Mouse (Mus musculus) granulocyte monocyte progenitor cell, adult 5-6 weeks (primary cell): Measurements from ENCODE around the gene Pcbp1. TPM values are rescaled to one million over a fixed set of nuclear protein-coding genes. Genes with fewer than 3 reads are reported as not detected.

Source experiments
- ATAC-seq: replicated peaks from 2 replicates; pipeline ENCODE4 v1.8.0; 2016; ENCODE audit warnings: mild to moderate bottlenecking, moderate TSS enrichment, inconsistent platforms; ENCODE audit not compliant: poor library complexity, severe bottlenecking
- total RNA-seq, 2 experiments: library from RNA; stranded (forward) in 1 of 2; stranded (reverse) in 1 of 2; fragments of 200-712, 200-1000 nt in 1 of 2; fragments of >200 nt in 1 of 2; fragmentation: Nextera tagmentation in 1 of 2; gene quantifications; 2 replicates each; pipeline ENCODE4 v1.2.3; 2014 to 2017

The Pcbp1 gene
- total RNA-seq, 2 experiments from 2014 or later: 152 to 258 TPM

- ATAC-seq: peak; percentile 12
These were observed 1.1 kb downstream of the Pcbp1 start for GRCm38 (mm10) chr6:86524879-86525645.

DNA sequence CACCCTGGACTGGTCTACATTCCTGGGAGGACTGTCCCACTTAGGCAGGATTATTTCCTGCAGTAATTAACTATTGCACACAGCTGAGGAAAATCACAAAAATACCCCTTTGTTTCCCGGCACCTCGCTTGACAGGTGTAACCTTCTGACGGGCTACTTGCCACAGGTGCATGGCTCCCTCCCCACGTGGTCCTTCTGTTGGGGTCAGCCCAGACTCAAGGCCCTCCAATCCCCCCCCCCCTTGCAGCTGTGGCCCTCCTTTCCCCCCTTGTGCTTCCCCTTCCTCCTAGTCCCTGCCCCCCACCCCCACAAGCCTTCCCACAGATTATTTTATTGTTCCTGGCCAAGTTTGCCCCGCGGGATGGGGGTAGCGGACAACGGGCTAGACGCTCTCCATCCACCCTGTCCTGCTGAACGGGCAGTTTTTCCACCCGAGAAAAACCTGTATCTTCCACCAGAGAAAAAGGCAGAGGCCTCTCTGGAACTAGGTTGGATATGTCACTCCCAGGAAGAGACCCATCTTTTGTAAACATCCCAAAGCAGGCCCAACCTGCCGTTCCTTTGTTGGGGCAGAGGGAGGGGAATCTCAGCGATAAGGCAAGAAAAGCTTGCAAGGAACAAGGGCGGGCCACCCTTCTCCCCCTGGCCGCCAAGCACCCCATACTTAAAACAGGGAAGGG, 2.2 kb downstream of the Pcbp1 start:
- no peak for ATAC-seq

DNA sequence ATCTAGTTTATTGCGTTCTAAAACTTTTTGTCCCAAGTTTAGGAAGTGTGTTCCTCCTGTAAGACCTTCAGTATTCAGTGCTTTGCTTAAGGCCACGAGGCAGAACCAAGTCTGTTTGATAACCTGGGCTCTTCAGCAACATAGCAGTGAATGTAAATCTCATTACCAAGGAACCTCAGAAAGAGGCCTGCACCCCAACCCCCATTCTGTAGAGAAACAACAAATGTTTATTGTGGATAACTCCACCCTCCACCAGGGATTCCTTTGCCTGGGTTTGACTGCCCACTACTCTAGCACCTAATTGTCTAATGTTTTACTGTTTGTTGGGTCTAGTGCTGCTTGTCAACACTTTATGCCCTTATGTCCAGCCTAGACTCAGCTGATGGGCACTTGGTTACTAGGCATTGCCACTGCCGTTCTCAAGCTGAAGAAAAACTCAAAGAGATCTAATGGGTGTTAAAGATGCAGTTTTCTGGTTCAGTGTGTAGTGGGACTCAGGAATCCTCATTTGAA, 2.8 kb downstream of the Pcbp1 start:
- no peak for ATAC-seq

- no peak for ATAC-seq
These were observed 3.9 kb downstream of the Pcbp1 start for GRCm38 (mm10) chr6:86522001-86522911.

GRCm38 (mm10) chr6:86519767-86520345, 6.3 kb downstream of the Pcbp1 start:
- ATAC-seq: no peak

DNA sequence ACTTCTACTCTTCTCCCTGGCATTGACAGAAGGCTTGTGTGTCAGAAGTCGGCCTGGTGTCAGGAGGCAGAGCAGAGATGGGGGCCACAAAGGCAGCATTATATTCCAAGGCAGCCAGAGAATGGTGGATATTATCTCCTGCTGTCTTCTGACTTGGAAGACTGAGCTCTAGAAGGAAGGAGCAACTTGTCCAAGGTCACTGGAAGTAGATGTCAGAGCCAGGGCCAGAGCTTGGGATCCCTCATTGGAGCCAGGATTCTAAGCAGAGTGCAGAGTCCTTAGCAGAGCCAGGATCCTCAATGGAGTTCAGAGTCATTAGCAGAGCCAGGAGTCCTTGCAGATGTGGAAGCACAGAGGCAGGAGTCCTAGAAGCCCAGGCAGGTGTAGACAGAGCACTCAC, 10.1 kb downstream of the Pcbp1 start:
- no peak for ATAC-seq

DNA sequence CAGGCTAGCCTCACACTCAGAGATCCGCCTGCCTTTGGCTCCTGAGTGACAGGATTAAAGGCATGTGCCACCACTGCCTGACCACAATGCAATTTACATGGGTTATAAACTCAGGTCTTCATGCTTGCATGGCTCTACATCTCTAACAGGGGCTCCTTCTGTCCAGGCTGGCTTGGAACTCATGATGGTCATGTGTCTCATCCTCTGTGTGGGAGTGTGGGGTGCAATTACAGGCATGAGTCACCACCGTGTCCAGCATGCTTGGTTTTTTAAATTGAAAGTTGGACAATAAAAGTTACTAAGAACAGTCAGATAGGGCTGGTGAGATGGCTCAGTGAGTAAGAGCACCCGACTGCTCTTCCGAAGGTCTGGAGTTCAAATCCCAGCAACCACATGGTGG, 12.8 kb downstream of the Pcbp1 start:
- ATAC-seq: no peak

GRCm38 (mm10) chr6:86510979-86511378, 15.1 kb downstream of the Pcbp1 start:
- ATAC-seq: no peak

DNA sequence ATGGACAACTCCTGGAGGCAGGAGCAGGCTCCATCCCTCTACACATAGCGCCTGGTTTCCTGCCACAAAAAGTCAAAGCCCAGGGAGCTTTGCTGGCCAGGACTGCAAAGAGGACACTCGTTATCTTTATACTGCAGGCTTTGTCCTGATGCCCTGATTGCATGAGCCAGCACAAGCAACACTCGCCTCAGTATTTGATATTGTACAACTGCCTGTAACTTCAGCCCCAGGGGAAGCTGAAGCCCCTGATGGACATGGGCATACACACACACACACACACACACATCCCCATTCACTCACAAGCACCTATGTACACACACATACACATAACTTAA, 16.3 kb downstream of the Pcbp1 start:
- 0 out of 2 replicates have a peak, but pooled peaks have one; percentile 34 for ATAC-seq

DNA sequence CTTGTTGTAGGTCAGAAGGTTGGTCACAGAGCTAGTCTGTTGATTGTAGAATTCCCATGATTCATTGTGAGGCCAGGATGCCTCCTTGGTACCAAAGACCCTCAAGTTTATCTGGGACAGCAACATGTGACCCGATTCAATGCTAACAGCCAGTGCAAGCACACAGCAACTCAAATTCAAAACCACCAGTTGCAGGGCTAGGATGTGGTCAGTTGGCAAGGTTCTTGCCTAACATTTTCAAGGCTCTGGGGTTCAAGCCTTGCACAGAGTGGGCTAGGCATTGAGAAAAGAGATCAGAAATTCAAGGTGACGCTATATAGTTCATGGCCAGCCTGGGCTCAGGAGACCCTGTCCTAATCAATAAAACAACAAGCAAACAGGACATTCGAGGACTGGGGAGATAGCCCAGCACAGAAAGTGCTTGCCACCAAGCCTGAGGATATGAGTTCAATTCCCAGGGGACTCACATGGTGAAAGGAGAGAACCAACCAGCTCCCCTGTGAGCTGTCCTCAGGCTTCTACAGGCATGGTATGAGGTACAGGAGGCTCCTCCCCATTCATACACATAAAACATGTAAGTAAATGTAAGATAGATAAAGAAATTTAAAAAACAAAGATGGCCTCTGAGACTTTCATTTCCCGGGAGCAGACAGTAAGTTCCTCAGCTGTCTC, 16.8 kb downstream of the Pcbp1 start:
- ATAC-seq: peak; percentile 89

DNA sequence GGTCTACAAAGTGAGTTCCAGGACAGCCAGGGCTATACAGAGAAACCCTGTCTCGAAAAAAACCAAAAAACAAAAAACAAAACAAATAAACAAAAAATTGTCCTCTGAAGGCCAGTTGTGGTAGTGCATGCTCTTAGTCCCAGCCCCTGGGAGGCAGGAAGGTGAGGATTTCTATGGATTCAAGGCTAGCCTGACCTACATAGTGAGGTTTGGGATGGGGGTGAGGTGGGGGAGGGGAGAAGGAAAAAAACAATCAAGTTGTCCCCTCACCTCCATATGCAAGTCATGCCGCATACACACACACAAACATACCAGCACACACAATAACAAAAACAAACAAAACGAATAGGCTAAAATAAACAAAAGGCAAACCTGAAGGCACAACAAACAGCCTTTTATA, 17.4 kb downstream of the Pcbp1 start:
- ATAC-seq: no peak

- ATAC-seq: no peak
These were observed 19.0 kb downstream of the Pcbp1 start for GRCm38 (mm10) chr6:86507116-86507515.

DNA sequence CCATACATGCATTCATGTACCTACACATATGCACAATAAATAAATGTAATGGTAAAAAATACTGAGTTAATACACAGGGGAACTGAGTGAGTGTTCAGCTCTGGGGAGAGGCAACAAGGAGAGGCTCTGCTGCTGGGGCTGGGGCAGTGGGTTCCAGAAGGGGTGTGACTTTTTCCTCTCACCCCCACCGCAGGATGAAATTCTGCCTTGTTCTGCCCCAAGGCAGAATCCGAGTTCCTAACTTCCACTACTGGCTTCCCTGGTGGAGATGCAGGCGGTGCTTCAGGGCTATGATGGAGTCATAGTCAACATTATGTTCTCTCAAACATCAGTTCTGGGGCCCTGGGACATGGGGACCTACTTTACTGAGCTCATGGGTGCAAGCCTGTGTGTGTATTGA, 19.8 kb downstream of the Pcbp1 start:
- ATAC-seq: no peak

DNA sequence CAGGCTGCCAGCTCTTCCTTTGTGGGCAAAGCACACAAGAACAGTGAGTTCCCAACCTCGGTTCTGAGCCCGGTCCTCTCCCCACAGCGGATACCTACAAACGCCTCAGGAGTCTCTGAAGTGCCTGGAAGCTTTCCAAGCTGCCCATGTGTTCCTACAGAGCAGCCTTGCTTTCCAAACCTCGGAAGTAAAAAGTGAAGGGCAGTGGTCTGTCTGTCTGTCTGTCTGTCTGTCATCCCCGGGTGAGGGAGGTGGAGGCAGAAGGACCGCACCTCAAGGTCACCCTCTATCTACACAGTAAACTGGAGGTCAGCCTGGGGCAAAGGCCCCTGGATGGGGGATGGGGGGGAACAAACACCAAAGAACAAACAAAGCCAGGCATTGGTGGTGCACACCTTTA, 20.4 kb downstream of the Pcbp1 start:
- no peak for ATAC-seq

DNA sequence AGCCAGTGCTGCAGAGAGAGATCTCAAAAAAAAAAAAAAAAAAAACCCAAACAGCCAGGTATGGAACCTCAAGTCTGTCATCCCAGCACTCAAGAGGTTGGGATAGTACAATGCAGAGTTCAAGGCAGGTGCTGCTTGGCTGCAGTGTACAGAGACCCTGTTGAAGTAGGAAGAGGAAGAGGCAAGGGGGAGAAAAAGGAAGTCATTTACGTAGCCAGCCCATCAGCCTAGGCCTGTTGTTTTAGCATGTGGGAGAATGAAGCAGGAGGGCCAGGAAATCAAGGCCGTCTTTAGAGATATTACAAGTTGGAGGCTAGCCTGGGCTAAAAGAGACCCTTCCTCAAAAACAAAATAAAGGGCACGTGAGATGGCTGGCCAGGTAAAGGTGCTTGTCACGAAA, 22.6 kb downstream of the Pcbp1 start:
- ATAC-seq: peak; percentile 73

- ATAC-seq: no peak
These were observed 26.5 kb downstream of the Pcbp1 start for GRCm38 (mm10) chr6:86499571-86500109.

GRCm38 (mm10) chr6:86497942-86498732, 28.0 kb downstream of the Pcbp1 start:
- ATAC-seq: no peak

GRCm38 (mm10) chr6:86497071-86497815, 28.9 kb downstream of the Pcbp1 start:
- ATAC-seq: peak; percentile 22
